Mouse (Mus musculus) liver, embryonic 14.5 days (tissue): ENCODE results near the gene Repin1. TPM values are rescaled to one million over a fixed set of nuclear protein-coding genes. Genes with fewer than 3 reads are reported as not detected.

ENCODE experiments used
- ATAC-seq: fragments of 200-750 bp; cut with Nextera tagmentation; 2 replicates; pipeline ENCODE4 v1.8.0; 2017; ENCODE audit warnings: moderate number of reproducible peaks, mild to moderate bottlenecking, moderate library complexity; ENCODE audit not compliant: insufficient read depth
- DNase-seq, 3 experiments: peaks; one replicate each; pipeline ENCODE4 v3.0.0-alpha.2; 2012 to 2013; ENCODE audit warnings: low read depth in 3 of 3, low spot score in 3 of 3
- H3K27ac ChIP-seq: fragments of 300-500 bp; sonication (generic); 2 replicates; pipeline ENCODE4 v1.5.1; 2014; ENCODE audit warnings: moderate library complexity, mild to moderate bottlenecking, control low read depth, inconsistent platforms
- H3K27me3 ChIP-seq: fragments of 300-500 bp; sonication (generic); 2 replicates; pipeline ENCODE4 v1.6.1; 2014; ENCODE audit warnings: mild to moderate bottlenecking, low read length, moderate library complexity; ENCODE audit not compliant: control insufficient read depth, insufficient read depth
- H3K36me3 ChIP-seq: fragments of 300-500 bp; sonication (generic); replicated peaks from 2 replicates; pipeline ENCODE4 v1.6.1; 2014; ENCODE audit warnings: low read depth; ENCODE audit not compliant: control insufficient read depth, insufficient read depth
- H3K4me1 ChIP-seq, 2 experiments: fragments of 200-500 bp in 1 of 2; fragments of 300-500 bp in 1 of 2; sonication (generic) in 1 of 2; replicated peaks; 2 replicates each; pipeline ENCODE4 v1.6.1; 2012 to 2014; ENCODE audit warnings: antibody characterized with exemption in 1 of 2, inconsistent platforms in 1 of 2, low read length in 1 of 2; ENCODE audit not compliant: control insufficient read depth in 2 of 2, insufficient read depth in 2 of 2
- H3K4me2 ChIP-seq: fragments of 300-500 bp; sonication (generic); 2 replicates; pipeline ENCODE4 v1.6.1; 2014; ENCODE audit warnings: low read depth, mild to moderate bottlenecking, control low read depth, moderate library complexity
- H3K4me3 ChIP-seq, 2 experiments: fragments of 200-500 bp in 1 of 2; fragments of 300-500 bp in 1 of 2; sonication (generic) in 1 of 2; 2 replicates each; pipeline ENCODE4 v1.5.1; 2012 to 2014; ENCODE audit warnings: low read depth in 2 of 2, low read length in 2 of 2, mild to moderate bottlenecking in 2 of 2, control low read depth in 1 of 2, inconsistent platforms in 1 of 2, moderate library complexity in 1 of 2; ENCODE audit not compliant: insufficient read depth in 1 of 2
- H3K9ac ChIP-seq: fragments of 300-500 bp; sonication (generic); replicated peaks from 2 replicates; pipeline ENCODE4 v1.6.1; 2014; ENCODE audit warnings: mild to moderate bottlenecking, control low read depth, moderate library complexity
- H3K9me3 ChIP-seq: fragments of 300-500 bp; sonication (generic); 2 replicates; pipeline ENCODE4 v1.6.1; 2016; ENCODE audit warnings: low read length, mixed read lengths; ENCODE audit not compliant: control insufficient read depth
- CTCF ChIP-seq: IDR thresholded peaks from 2 replicates; pipeline ENCODE4 v1.5.1; 2016; ENCODE audit warnings: antibody characterized with exemption, low read depth, control low read depth
- EP300 ChIP-seq: IDR thresholded peaks from 2 replicates; pipeline ENCODE4 v1.6.1; 2016; ENCODE audit warnings: antibody characterized with exemption, low read depth
- WGBS: fragments of 180-500 bp; shearing (Covaris S2); extraction: QIAGEN DNeasy Blood & Tissue Kit; methylation state at CpG from one replicate; pipeline ENCODE4 v1.1.7; 2014; ENCODE audit not compliant: insufficient replicate concordance; 5-methylcytosine and 5-hydroxymethylcytosine counted together
- polyA plus RNA-seq, 2 experiments: library from polyadenylated mRNA; depleted of rRNA in 1 of 2; stranded (reverse) in 1 of 2; unstranded in 1 of 2; fragments of >200 nt; fragmentation: Nextera tagmentation in 1 of 2; extraction: Ambion mirVana in 1 of 2; gene quantifications; 2 replicates each; pipeline versions ENCODE4 v1.2.1 to v1.2.3; 2012 to 2014

The Repin1 gene
- polyA plus RNA-seq, 2 experiments, result 6.3 to 7.1 TPM

GRCm38 (mm10) chr6:48565693-48566310 is 27.9 kb upstream of the Repin1 start:
- Histone ChIP-seq H3K36me3 (no peaks in the 10 kb centered on the region), H3K27me3 (no peaks in the 10 kb centered on the region), H3K9me3 (no peaks in the 10 kb centered on the region), H3K4me1 (no peaks in the 10 kb centered on the region), H3K9ac (no peak overlapping the region), H3K27ac (no peak overlapping the region), H3K4me3 (no peak overlapping the region), H3K4me2 (no peak overlapping the region)
- TF ChIP-seq EP300 (no peak), CTCF (no peak)
- no peak for ATAC-seq
- 72% methylated on average over 4 of the region's 4 CpGs for WGBS
- DNase-seq, result no peak

GRCm38 (mm10) chr6:48566312-48566711 is 27.4 kb upstream of the Repin1 start:
- no peak for DNase-seq
- H3K27me3 ChIP-seq, result no peaks in the 10 kb centered on the region
- no peak overlapping the region for H3K4me3 ChIP-seq
- no peak overlapping the region for H3K4me2 ChIP-seq
- H3K9ac ChIP-seq, result no peak overlapping the region
- TF ChIP-seq CTCF (no peak), EP300 (no peak)
- H3K27ac ChIP-seq, result no peak overlapping the region
- no peak for ATAC-seq
- H3K4me1 ChIP-seq, result no peaks in the 10 kb centered on the region
- H3K36me3 ChIP-seq, result no peaks in the 10 kb centered on the region
- no peaks in the 10 kb centered on the region for H3K9me3 ChIP-seq
- 70% methylated on average over 5 of the region's 5 CpGs for WGBS

- Histone ChIP-seq H3K4me2 (no peak overlapping the region), H3K9me3 (no peaks in the 10 kb centered on the region), H3K36me3 (no peaks in the 10 kb centered on the region), H3K27me3 (no peaks in the 10 kb centered on the region), H3K4me1 (peaks cover 0 to 7% of the 10 kb centered on the region in 2 experiments; a peak in 2 of 4 replicates), H3K9ac (no peak overlapping the region), H3K27ac (no peak overlapping the region), H3K4me3 (no peak overlapping the region)
- TF ChIP-seq CTCF, result no peak
- no peak for TF ChIP-seq EP300
- 72% methylated on average over 21 of the region's 21 CpGs for WGBS
- DNase-seq (no peak), ATAC-seq (no peak)
Observed at GRCm38 (mm10) chr6:48568036-48568984, 25.4 kb upstream of the Repin1 start.

- Histone ChIP-seq H3K27ac (no peak overlapping the region), H3K4me2 (no peak overlapping the region), H3K27me3 (no peaks in the 10 kb centered on the region), H3K36me3 (no peaks in the 10 kb centered on the region), H3K4me1 (peaks cover 0 to 7% of the 10 kb centered on the region in 2 experiments; a peak in 2 of 4 replicates), H3K9me3 (no peaks in the 10 kb centered on the region), H3K4me3 (no peak overlapping the region), H3K9ac (no peak overlapping the region)
- TF ChIP-seq CTCF, result no peak
- TF ChIP-seq EP300, result no peak
- WGBS, result 66% methylated on average over 8 of the region's 8 CpGs
- DNase-seq, result no peak
- ATAC-seq, result no peak
Observed at GRCm38 (mm10) chr6:48569065-48569807, 24.4 kb upstream of the Repin1 start.

GRCm38 (mm10) chr6:48572014-48572413 is 21.7 kb upstream of the Repin1 start:
- no peak overlapping the region for H3K4me3 ChIP-seq
- H3K9me3 ChIP-seq, result no peaks in the 10 kb centered on the region
- DNase-seq (no peak), ATAC-seq (no peak)
- 83% methylated on average over 5 of the region's 5 CpGs for whole genome bisulfite sequencing
- H3K4me2 ChIP-seq, result no peak overlapping the region
- no peak for TF ChIP-seq CTCF
- no peak overlapping the region for H3K9ac ChIP-seq
- H3K27ac ChIP-seq, result no peak overlapping the region
- no peaks in the 10 kb centered on the region for H3K27me3 ChIP-seq
- H3K36me3 ChIP-seq, result no peaks in the 10 kb centered on the region
- H3K4me1 ChIP-seq, result peaks cover 0 to 7% of the 10 kb centered on the region in 2 experiments; a peak in 2 of 4 replicates
